Mouse (Mus musculus) heart, embryonic 10.5 days (tissue): ENCODE measurements around the gene Gm10972. TPM values are rescaled to one million over a fixed set of nuclear protein-coding genes. Genes with fewer than 3 reads are reported as not detected.

Source experiments
- polyA plus RNA-seq: library from polyadenylated mRNA; unstranded; fragments of >200 nt; fragmentation: Nextera tagmentation; extraction: Ambion mirVana; gene quantifications from 2 replicates; pipeline ENCODE4 v1.2.1, GENCODE M21; 2016

Gm10972 gene
- polyA plus RNA-seq, 1 experiment from 2014 or later = not detected

Other genes with a start within 250 kb of the Gm10972 start
- not detected in 2 replicates for gene Lingo4, start 244.6 kb upstream of the Gm10972 start, polyA plus RNA-seq
- 9.3 and 11.1 TPM in 2 replicates for gene Tdrkh, start 229.8 kb upstream of the Gm10972 start, polyA plus RNA-seq
- gene Mrpl9, start 199.8 kb upstream of the Gm10972 start, polyA plus RNA-seq = 64.6 and 67.1 TPM in 2 replicates
- gene Oaz3, start 199.2 kb upstream of the Gm10972 start, polyA plus RNA-seq = 0.30 and 0.31 TPM in 2 replicates
- 1.1 and 1.2 TPM in 2 replicates for gene Celf3, start 164.8 kb upstream of the Gm10972 start, polyA plus RNA-seq
- 5.8 and 6.6 TPM in 2 replicates for gene Riiad1, start 162.8 kb upstream of the Gm10972 start, polyA plus RNA-seq
- gene Snx27, start 60.4 kb upstream of the Gm10972 start, polyA plus RNA-seq = 32.2 and 41.3 TPM in 2 replicates
- gene Tuft1, start 15.8 kb downstream of the Gm10972 start, polyA plus RNA-seq = 7.9 and 9.5 TPM in 2 replicates
- gene Selenbp2, start 50.4 kb downstream of the Gm10972 start, polyA plus RNA-seq = 0.68 and 0.72 TPM in 2 replicates
- 3.4 and 8.0 TPM in 2 replicates for gene Cgn, start 143.4 kb downstream of the Gm10972 start, polyA plus RNA-seq
- gene Pogz, start 194.5 kb downstream of the Gm10972 start, polyA plus RNA-seq = 11.8 and 13.2 TPM in 2 replicates
- gene Psmb4, start 243.8 kb downstream of the Gm10972 start, polyA plus RNA-seq = 305 and 348 TPM in 2 replicates